Mouse (Mus musculus): ENCODE measurements at regions not wholly inside any gene's neighbourhood (a gene's known extent, or its start where the extent isn't known, plus 50 kb on each side); places are given as distances from the start of the nearest gene placed in this dataset.

DNA sequence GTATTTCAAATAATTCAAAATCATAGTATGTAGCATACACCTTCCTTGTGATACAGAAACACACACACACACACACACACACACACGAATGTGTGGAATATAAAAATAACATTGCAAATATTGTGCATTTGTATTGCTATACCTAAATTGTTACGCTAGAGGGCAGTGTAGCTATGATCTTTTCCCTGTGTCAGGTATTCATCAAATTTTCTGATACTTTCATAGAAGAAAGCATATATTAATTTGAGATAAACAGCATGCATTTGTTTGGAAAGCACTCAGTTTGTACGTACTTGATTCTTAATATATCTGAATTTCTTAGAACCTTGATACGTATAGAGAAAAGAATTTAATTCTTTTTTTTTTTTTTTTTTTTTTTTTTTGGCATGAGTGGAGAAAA lies 1700.9 kb upstream of the Sel1l start:
- peak in 1 of 2 experiments; percentile 1 for DNase-seq
- intact Hi-C loops (cut with DNase I): no loop called here

DNA sequence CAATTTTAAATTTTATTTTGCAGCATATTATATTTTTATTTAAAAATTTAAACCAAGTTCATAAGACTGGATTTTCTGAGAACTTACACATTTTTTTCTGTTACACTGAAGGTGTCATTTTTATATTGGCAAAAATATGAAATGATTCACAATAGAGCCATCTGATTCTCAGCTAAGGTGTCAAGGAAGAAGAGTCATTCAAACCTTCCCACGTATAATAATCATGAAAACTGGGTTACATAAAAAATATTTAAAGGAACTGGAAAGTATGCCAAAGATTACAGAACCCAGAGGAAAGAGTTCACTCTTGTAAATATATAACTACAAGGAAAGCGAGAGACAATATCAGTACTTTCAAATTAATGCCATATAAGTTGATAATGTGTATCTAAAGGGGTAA lies 1674.5 kb upstream of the Sel1l start:
- DNase-seq: no peak
- intact Hi-C loops (cut with DNase I): no loop called here

GRCm38 (mm10) chr12:93486381-93486780 lies 1637.4 kb upstream of the Sel1l start:
- intact Hi-C loops (cut with DNase I): no loop called here
- DNase-seq: no peak

DNA sequence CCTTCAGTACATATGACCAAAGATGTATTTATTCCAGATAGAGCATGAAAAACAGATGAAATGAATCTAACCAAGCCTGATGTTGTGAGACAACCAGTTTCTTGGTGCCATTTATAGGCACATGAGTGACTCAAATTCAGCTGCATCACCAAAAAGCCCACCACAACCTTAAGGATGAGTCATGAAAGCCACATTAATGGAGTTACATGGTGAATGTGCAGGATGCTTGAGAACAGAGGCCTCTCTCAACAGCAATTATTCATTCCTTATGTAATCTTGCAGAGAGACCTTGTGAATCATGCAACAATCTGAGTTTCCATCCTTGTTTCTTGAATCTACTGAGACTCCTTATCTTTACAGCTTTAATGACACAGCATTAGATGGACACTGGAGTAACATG lies 1613.1 kb upstream of the Sel1l start:
- intact Hi-C loops (cut with DNase I): no loop called here

DNA sequence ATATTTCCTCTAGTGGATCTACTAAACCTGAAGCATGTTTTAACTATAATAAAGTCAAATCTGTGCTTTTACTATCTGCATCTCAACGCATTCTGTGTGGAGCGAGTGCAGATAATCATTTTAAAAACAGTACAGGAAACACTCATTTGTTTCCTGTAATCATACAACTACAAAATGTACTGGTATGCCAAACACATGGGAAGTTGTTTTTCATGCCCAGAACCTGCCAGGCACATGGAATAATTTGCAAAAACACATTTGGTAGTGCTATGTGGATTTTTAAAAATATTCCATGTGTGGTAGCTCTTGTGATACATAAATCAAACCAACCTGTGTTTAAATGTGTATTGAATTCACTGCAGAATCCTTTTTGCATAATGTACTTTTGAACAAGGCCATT lies 1600.5 kb upstream of the Sel1l start:
- DNase-seq: no peak
- intact Hi-C loops (cut with DNase I): no loop called here

More for the DNA sequence above, 1613.1 kb upstream of the Sel1l start:
- DNase-seq: no peak

GRCm38 (mm10) chr12:93429218-93429617 lies 1580.3 kb upstream of the Sel1l start:
- DNase-seq: no peak
- intact Hi-C loops (cut with DNase I): no loop called here

GRCm38 (mm10) chr12:93427988-93428387 lies 1579.0 kb upstream of the Sel1l start:
- DNase-seq: no peak
- intact Hi-C loops (cut with DNase I): no loop called here

- intact Hi-C loops (cut with DNase I): no loop called here
- no peak for DNase-seq
Measured at GRCm38 (mm10) chr12:93416381-93416780, 1567.4 kb upstream of the Sel1l start.

- intact Hi-C loops (cut with DNase I): no loop called here
Measured at GRCm38 (mm10) chr12:93415791-93416190, 1566.8 kb upstream of the Sel1l start.

DNA sequence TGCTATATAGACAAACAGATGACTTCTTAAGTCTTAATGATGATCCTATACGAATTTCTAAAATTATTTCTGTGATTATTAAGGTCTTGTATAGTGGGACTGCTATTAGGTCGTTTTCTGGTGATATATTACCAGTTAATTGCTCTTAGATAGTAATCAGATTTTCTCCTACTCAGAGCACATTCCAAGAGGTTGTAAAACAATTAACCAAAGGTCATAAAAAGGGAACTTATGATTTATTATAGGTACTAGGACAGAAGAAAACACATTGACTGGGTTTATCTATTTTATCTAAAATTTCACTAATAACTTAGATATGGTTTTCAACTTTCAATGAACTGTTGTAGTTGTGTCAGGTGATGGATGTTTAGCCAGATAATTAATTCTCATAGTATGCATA lies 1536.6 kb upstream of the Sel1l start:
- no peak for DNase-seq
- intact Hi-C loops (cut with DNase I): no loop called here

More at GRCm38 (mm10) chr12:93415791-93416190, 1566.8 kb upstream of the Sel1l start:
- no peak for DNase-seq

- DNase-seq: no peak
- intact Hi-C loops (cut with DNase I): no loop called here
Measured at GRCm38 (mm10) chr12:93342933-93343332, 1494.0 kb upstream of the Sel1l start.

DNA sequence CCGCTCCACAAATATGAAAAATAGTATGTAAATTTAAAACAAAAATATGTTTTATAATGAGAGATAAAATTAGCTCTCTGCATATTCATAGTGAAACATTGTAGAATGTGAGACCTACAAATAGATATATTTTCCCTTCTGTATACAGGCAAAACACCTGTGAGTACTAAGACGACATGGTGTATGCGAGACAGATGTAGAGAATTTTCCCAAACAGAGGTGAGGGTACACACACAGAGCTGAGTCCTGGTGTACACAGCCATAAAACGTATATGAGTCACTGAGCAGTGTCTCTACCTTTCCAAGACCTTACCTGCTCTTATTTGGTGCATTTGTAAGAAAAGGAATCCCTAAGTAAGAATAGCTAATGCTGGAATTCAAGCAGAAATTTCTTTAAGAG lies 1493.6 kb upstream of the Sel1l start:
- no peak for DNase-seq
- intact Hi-C loops (cut with DNase I): no loop called here

DNA sequence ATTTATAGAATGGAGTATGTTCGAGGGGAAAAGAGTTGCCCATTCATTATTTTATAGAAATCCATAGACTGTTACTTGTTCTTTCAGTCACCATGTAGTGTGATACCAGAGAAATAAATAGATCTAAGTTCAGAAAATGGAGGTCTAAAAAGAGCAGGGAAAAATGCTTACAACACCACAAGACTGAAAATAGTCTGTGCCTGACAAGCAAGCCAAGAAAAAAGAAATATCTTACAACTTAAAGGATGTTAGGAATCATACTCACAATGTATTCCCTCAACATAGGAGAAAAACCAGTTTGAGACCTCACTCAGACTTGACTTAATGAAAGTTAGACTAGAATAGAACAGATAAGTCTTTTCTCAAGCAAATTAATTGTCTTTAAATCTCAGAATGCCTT lies 1486.6 kb upstream of the Sel1l start:
- intact Hi-C loops (cut with DNase I): no loop called here
- no peak for DNase-seq

- DNase-seq: no peak
- intact Hi-C loops (cut with DNase I): no loop called here
Measured at GRCm38 (mm10) chr12:93312214-93312613, 1463.3 kb upstream of the Sel1l start.

GRCm38 (mm10) chr12:93281816-93282215 lies 1432.9 kb upstream of the Sel1l start:
- no peak for DNase-seq
- intact Hi-C loops (cut with DNase I): no loop called here

DNA sequence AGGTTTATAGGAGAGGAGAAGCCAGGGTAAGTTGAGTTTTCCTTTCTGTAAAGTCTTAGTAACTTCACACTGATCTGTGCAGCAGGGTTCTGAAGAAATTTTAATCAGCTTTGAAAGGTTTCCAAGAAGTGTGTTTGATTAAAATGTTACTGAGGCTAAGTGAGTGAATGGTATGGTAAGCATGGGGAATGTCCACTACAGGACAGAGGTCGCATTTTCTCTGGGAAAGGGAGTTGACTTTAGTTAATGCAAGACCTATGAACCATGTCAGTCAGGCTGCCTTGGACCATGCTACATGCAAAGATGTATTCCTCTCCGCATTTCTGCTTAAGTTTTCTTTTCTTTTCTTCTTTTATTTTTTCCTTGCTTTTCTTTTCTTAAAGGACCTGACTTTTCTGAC lies 1424.7 kb upstream of the Sel1l start:
- no peak for DNase-seq
- intact Hi-C loops (cut with DNase I): no loop called here

DNA sequence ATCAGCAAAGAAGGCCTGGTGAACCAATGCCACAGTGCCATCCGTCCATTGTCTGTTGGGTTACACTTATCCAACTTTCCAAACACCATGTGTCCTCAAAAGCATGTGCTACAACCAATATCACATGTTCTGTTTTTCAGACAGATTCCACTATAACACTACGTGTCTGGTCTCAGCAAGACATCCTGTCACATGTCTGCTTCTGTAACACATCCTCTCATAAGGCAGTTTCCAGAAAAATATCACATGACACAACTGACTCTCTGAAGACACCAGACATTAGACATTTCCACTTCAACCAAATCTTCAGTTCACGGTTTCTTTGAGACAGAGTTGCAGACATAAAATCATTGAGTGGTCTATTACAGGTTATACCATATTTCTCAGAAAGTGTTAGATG lies 1381.3 kb upstream of the Sel1l start:
- no peak for DNase-seq
- intact Hi-C loops (cut with DNase I): no loop called here

DNA sequence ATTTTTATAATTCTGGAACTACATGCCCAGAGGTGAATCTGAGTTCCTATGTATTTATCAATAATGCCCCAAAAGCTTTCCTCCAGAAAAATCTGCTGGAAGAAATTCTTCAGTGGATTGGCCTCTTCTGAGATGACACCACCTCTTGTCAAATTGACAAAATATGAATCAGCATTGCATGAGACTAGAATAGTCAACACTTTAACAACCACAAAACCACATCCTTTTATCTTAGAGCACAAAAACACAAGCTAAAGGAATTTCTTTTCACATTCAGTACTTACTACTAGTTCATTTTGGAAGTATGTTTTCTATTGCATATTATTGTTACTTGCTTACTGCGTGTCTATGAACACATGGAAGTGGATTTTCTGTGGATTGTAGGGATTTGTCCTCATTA lies 1377.9 kb upstream of the Sel1l start:
- no peak for DNase-seq
- intact Hi-C loops (cut with DNase I): no loop called here

- intact Hi-C loops (cut with DNase I): no loop called here
- no peak for DNase-seq
Measured at GRCm38 (mm10) chr12:93221179-93221922, 1372.4 kb upstream of the Sel1l start.

- no peak for DNase-seq
- intact Hi-C loops (cut with DNase I): no loop called here
Measured at GRCm38 (mm10) chr12:93207596-93207995, 1358.6 kb upstream of the Sel1l start.

DNA sequence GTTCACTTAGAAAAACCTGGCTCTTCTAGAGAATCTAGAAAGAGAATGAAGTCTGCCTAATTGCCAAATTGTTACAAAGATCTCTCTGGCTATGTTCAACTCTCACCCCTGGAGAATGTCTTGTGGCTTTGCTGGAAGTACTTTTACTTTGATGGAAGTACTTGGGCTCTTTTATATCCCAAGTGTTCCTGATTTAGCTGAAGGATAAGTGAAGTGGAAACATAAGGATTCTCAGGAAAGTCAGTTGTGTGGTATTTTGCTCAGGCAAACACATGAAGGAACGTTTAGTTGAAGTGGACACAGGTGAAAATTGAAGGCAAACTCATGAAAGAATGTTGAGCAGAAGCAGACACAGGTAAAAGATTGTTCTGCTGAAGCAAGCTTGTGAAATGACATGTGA lies 1340.0 kb upstream of the Sel1l start:
- DNase-seq: no peak
- intact Hi-C loops (cut with DNase I): no loop called here

GRCm38 (mm10) chr12:93173744-93174143 lies 1324.8 kb upstream of the Sel1l start:
- DNase-seq: no peak
- intact Hi-C loops (cut with DNase I): no loop called here

DNA sequence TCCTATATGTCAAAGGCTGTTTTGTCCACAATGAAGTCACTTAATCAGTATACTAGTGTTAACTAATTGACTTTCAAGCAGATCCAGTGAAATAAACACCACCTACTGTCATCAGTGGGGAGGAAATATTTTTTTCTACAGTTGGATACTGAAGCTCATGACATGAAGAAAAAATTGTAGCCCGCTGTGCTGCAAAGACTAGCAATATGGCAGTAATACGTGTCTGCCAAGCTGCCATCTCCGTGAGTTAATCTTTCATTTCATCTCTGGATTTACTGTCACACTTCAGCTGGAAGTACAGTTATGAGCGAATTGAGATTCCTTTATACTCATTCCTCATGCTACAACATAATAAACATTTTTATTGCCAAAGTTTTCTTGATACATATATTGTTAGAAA lies 1311.3 kb upstream of the Sel1l start:
- DNase-seq: no peak
- intact Hi-C loops (cut with DNase I): no loop called here

Measured in heart, postnatal 14 days (tissue).